Mouse (Mus musculus) embryonic facial prominence, embryonic 10.5 days (tissue): ENCODE measurements at regions not wholly inside any gene's neighbourhood (a gene's known extent, or its start where the extent isn't known, plus 50 kb on each side); places are given as distances from the start of the nearest gene placed in this dataset.

Experiments used
- DNase-seq: peaks from one replicate; pipeline ENCODE4 v3.0.0-alpha.2; 2017; ENCODE audit warnings: low spot score
- H3K27ac ChIP-seq: fragments of 300-500 bp; sonication (generic); replicated peaks from 2 replicates; pipeline ENCODE4 v1.5.1; 2016; ENCODE audit warnings: mild to moderate bottlenecking
- H3K27me3 ChIP-seq: fragments of 300-500 bp; sonication (generic); replicated peaks from 2 replicates; pipeline ENCODE4 v1.6.1; 2016; ENCODE audit warnings: low read depth, mild to moderate bottlenecking; ENCODE audit not compliant: poor library complexity, severe bottlenecking
- H3K36me3 ChIP-seq: fragments of 300-500 bp; sonication (generic); replicated peaks from 2 replicates; pipeline ENCODE4 v1.6.1; 2016; ENCODE audit warnings: mild to moderate bottlenecking, moderate library complexity
- H3K4me1 ChIP-seq: fragments of 300-500 bp; sonication (generic); 2 replicates; pipeline ENCODE4 v1.6.1; 2016
- H3K4me3 ChIP-seq: fragments of 300-500 bp; sonication (generic); 2 replicates; pipeline ENCODE4 v1.5.1; 2016; ENCODE audit warnings: mild to moderate bottlenecking, moderate library complexity
- H3K9me3 ChIP-seq: fragments of 300-500 bp; sonication (generic); 2 replicates; pipeline ENCODE4 v1.6.1; 2016; ENCODE audit warnings: mild to moderate bottlenecking
- WGBS: fragments of 180-500 bp; shearing (Covaris S2); methylation state at CpG from one replicate; pipeline ENCODE4 v1.1.7; 2016; 5-methylcytosine and 5-hydroxymethylcytosine counted together

- H3K4me3 ChIP-seq, result no peak overlapping the region
- no peaks in the 10 kb centered on the region for H3K27me3 ChIP-seq
- H3K9me3 ChIP-seq, result no peaks in the 10 kb centered on the region
- DNase-seq, result no peak
- H3K36me3 ChIP-seq, result no peaks in the 10 kb centered on the region
- peaks cover 20% of the 10 kb centered on the region for H3K4me1 ChIP-seq
- peak overlapping the region; percentile 85; the same call in 1 of the 2 replicates for H3K27ac ChIP-seq
- WGBS, result 91% methylated on average over 6 of the region's 6 CpGs
These were observed 194.9 kb downstream of the Mex3b start for GRCm38 (mm10) chr7:83061894-83062477.

- Histone ChIP-seq H3K27me3 (no peaks in the 10 kb centered on the region), H3K27ac (no peak overlapping the region), H3K9me3 (no peaks in the 10 kb centered on the region), H3K4me3 (no peak overlapping the region), H3K4me1 (peaks cover 20% of the 10 kb centered on the region), H3K36me3 (no peaks in the 10 kb centered on the region)
- WGBS, result 89% methylated on average over 3 of the region's 3 CpGs
- no peak for DNase-seq
These were observed 196.4 kb downstream of the Mex3b start for GRCm38 (mm10) chr7:83063559-83063958.

DNA sequence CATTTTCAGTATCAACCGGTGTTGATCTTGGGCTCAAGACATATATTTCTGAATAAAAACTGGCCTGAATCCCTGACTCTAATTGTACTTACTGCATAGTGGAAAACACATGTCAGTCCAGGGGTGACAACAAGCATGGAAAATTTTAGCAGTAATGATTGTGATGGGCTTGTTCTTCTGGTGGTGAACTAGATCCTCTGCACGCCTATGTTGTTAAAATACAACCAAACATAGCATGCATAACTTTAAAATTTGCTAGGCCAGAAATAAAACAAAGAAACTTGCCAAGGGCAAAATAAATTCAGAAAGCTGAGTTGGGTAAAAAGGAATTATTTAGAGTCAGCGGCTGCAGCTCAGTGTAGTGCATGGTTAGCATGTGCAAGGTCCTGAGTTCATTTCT, 198.2 kb downstream of the Mex3b start:
- Histone ChIP-seq H3K27me3 (no peaks in the 10 kb centered on the region), H3K9me3 (no peaks in the 10 kb centered on the region), H3K27ac (no peak overlapping the region), H3K4me3 (no peak overlapping the region), H3K36me3 (no peaks in the 10 kb centered on the region), H3K4me1 (peaks cover 17% of the 10 kb centered on the region)
- DNase-seq, result no peak
- WGBS, result 86% methylated on average over 3 of the region's 3 CpGs

DNA sequence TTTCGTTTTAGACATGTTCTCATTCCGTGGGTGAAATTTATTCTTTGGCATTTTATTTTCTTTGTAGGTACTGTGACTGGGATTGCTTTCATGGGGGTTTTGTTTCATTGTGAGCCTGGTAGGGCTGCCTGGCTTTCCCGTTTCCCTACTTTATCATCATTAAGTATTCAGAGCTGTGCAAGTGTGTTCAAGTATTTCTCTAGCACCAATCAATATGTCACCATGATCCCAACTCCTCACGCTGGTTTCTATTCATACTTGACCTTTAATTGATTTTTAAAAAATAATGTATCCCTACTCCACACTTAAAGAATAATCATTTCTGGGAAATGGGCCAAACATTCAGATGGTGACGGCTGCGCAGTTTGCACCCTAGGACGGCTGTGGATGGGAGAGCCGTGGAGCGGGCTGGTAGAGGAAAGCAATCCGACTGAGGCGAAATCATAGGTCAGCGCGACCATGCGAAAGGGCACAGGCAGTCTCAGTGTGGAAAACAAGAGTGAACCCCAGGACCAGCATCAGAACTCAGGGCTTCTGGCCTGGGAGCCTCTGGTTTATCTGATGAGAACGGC, 207.4 kb downstream of the Mex3b start:
- Histone ChIP-seq H3K9me3 (no peaks in the 10 kb centered on the region), H3K4me1 (peaks cover 19% of the 10 kb centered on the region), H3K36me3 (no peaks in the 10 kb centered on the region), H3K27me3 (0 out of 2 replicates have a peak, but pooled peaks cover 6% of the 10 kb centered on the region), H3K4me3 (no peak overlapping the region), H3K27ac (no peak overlapping the region)
- no peak for DNase-seq
- 88% methylated on average over 15 of the region's 15 CpGs for WGBS

GRCm38 (mm10) chr7:83075159-83075952, 208.2 kb downstream of the Mex3b start:
- Histone ChIP-seq H3K4me3 (no peak overlapping the region), H3K36me3 (no peaks in the 10 kb centered on the region), H3K27me3 (0 out of 2 replicates have a peak, but pooled peaks cover 6% of the 10 kb centered on the region), H3K9me3 (no peaks in the 10 kb centered on the region), H3K4me1 (peaks cover 19% of the 10 kb centered on the region), H3K27ac (no peak overlapping the region)
- 92% methylated on average over 4 of the region's 4 CpGs for WGBS
- no peak for DNase-seq

GRCm38 (mm10) chr7:83077035-83077918, 210.1 kb downstream of the Mex3b start:
- no peak overlapping the region for H3K4me3 ChIP-seq
- H3K9me3 ChIP-seq, result no peaks in the 10 kb centered on the region
- peaks cover 19% of the 10 kb centered on the region for H3K4me1 ChIP-seq
- H3K36me3 ChIP-seq, result no peaks in the 10 kb centered on the region
- 56% methylated on average over 11 of the region's 11 CpGs for WGBS
- H3K27me3 ChIP-seq, result 0 out of 2 replicates have a peak, but pooled peaks cover 6% of the 10 kb centered on the region
- DNase-seq, result peak; percentile 18
- peak overlapping the region; percentile 57; the same call in 1 of the 2 replicates for H3K27ac ChIP-seq

- 22% methylated on average over 4 of the region's 4 CpGs for WGBS
- H3K4me1 ChIP-seq, result peaks cover 19% of the 10 kb centered on the region
- H3K9me3 ChIP-seq, result no peaks in the 10 kb centered on the region
- no peak for DNase-seq
- H3K36me3 ChIP-seq, result no peaks in the 10 kb centered on the region
- peak overlapping the region; percentile 49; the same call in 1 of the 2 replicates for H3K27ac ChIP-seq
- 0 out of 2 replicates have a peak, but pooled peaks cover 6% of the 10 kb centered on the region for H3K27me3 ChIP-seq
- H3K4me3 ChIP-seq, result no peak overlapping the region
These were observed 210.8 kb downstream of the Mex3b start for GRCm38 (mm10) chr7:83077919-83078265.

DNA sequence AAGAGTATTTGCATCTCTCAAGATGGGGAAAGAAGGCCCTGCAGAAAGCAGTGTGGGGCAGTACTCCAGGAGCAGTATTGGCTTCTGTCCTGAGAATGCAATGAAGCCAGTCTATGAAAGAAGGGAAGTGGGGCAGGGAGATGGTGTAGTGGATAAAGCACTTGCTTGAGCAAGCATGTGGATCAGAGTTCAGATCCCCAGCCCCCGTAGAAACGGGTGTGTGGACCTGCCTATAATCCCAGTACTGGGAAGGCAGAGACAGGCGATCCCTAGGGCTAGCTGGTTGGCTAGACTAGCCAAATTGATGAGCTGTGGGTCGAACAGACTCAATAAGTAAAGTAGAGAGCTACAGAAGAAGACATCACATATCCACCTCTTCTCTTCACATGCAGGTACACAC, 211.6 kb downstream of the Mex3b start:
- DNase-seq, result no peak
- no peaks in the 10 kb centered on the region for H3K9me3 ChIP-seq
- H3K4me1 ChIP-seq, result peaks cover 19% of the 10 kb centered on the region
- H3K27me3 ChIP-seq, result 0 out of 2 replicates have a peak, but pooled peaks cover 6% of the 10 kb centered on the region
- no peak overlapping the region for H3K27ac ChIP-seq
- 79% methylated on average over 4 of the region's 4 CpGs for WGBS
- H3K36me3 ChIP-seq, result no peaks in the 10 kb centered on the region
- no peak overlapping the region for H3K4me3 ChIP-seq

DNA sequence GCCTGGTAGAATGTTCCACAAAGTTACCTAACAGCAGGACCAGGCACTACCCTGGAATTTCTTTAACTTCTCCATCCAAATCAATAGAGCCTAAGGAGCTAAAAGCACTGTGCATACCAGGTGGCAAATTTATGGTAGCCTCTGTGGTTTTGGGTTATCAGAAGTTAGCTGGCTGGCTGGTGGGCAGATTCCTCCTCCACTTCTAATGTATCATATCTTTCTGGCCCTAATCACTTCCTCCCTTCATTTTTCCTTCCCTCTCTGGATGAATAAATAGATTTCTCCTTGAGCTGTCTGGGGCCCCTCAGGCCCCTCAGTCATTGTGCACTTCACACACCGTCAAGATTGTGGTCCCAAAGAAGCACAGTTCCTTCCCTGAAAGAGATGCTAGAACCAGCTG, 212.7 kb downstream of the Mex3b start:
- Histone ChIP-seq H3K9me3 (no peaks in the 10 kb centered on the region), H3K4me1 (peaks cover 19% of the 10 kb centered on the region), H3K36me3 (no peaks in the 10 kb centered on the region), H3K4me3 (no peak overlapping the region), H3K27ac (no peak overlapping the region), H3K27me3 (0 out of 2 replicates have a peak, but pooled peaks cover 6% of the 10 kb centered on the region)
- DNase-seq, result no peak
- WGBS, result 90% methylated on average over 1 of the region's 1 CpGs

GRCm38 (mm10) chr7:83084496-83085082, 217.5 kb downstream of the Mex3b start:
- Histone ChIP-seq H3K27ac (no peak overlapping the region), H3K27me3 (no peaks in the 10 kb centered on the region), H3K4me1 (peaks cover 23% of the 10 kb centered on the region), H3K9me3 (no peaks in the 10 kb centered on the region), H3K36me3 (no peaks in the 10 kb centered on the region), H3K4me3 (no peak overlapping the region)
- DNase-seq, result no peak
- WGBS, result 75% methylated on average over 6 of the region's 6 CpGs

GRCm38 (mm10) chr7:83085547-83086158, 218.5 kb downstream of the Mex3b start:
- 81% methylated on average over 4 of the region's 4 CpGs for WGBS
- Histone ChIP-seq H3K4me3 (no peak overlapping the region), H3K27ac (no peak overlapping the region), H3K9me3 (no peaks in the 10 kb centered on the region), H3K4me1 (peaks cover 29% of the 10 kb centered on the region), H3K36me3 (no peaks in the 10 kb centered on the region), H3K27me3 (no peaks in the 10 kb centered on the region)
- DNase-seq, result no peak
